Mouse (Mus musculus): ENCODE data around the gene Raet1e.
"Not testable (repeated sequence)": the region's sequence is repeated elsewhere in the genome, so short reads cannot be mapped to it uniquely, and the experiment has no call there.

- TF ChIP-seq MAFK (IDR thresholded peaks at IDR 0.05; ENCODE audit: insufficient read depth, low read depth, low read length); ZNF384 (IDR thresholded peaks at IDR 0.05; ENCODE audit: low read depth, low read length): not testable (repeated sequence)
Measured at GRCm38 (mm10) chr10:22169116-22169515, 10.7 kb downstream of the Raet1e start.
